Mouse (Mus musculus): Measurements from ENCODE around the gene Ess2. TPM values are rescaled to one million over a fixed set of nuclear protein-coding genes. Genes with fewer than 3 reads are reported as not detected.
A peak's percentile ranks its signal among the peaks of the same experiment; 100 is the strongest.

The Ess2 gene
- polyA plus RNA-seq, 1 experiment from 2014 or later, result 39.9 TPM

DNA sequence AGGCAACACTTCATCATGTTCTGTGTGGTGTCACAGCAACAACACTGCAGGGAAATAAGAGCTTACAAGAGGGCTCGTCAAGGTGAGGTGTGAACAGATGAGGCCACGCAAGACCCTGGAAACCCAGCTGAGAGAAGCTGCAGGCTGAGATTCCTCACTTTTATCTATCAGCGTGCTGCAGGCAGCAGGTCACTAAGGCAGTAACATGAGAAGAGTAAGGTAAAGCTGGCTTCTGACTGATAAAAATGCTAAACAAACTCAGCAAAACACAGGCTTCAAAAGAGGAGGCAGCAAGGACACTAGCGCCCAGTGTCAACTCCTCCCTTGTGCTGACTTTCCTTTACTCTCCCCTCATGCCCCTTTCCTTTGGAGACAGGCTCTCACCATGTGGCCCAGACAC, 38.2 kb downstream of the Ess2 start:
- H3K36me3 ChIP-seq, result peaks cover 39% of the 10 kb centered on the region
- H3K27ac ChIP-seq, result peak overlapping the region; percentile 62; the same call in 1 of the 2 replicates
- H3K4me1 ChIP-seq, result peaks cover 50% of the 10 kb centered on the region
- H3K9me3 ChIP-seq, result no peaks in the 10 kb centered on the region
- H3K4me3 ChIP-seq, result no peak overlapping the region
- no peaks in the 10 kb centered on the region for H3K27me3 ChIP-seq (ENCODE audit: insufficient read depth, poor library complexity, severe bottlenecking)
- WGBS, result 10% methylated on average over 4 of the region's 4 CpGs
- DNase-seq (ENCODE audit: low spot score), result peak; percentile 85

DNA sequence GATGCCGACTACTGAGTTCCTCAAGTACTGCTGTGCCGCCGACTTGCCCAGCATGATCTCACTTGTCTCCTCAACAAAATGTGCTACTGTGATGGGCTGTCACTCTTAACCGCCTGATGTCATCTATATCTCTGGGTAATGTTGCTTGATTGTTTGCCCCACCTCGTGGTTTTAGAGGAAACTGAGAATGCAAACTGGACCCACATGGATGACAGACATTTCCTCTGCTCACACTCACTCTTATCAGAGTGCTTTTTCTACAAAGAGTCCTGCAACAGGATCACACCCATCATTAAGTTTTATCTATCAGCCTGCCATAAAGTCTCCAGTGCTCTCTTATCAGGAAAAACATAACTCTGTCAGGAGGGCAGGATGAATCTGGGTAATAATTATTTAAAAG, 39.9 kb downstream of the Ess2 start:
- Histone ChIP-seq H3K36me3 (peaks cover 33% of the 10 kb centered on the region), H3K27me3 (ENCODE audit: insufficient read depth, poor library complexity, severe bottlenecking) (no peaks in the 10 kb centered on the region), H3K4me3 (no peak overlapping the region), H3K9me3 (no peaks in the 10 kb centered on the region), H3K4me1 (peaks cover 50% of the 10 kb centered on the region), H3K27ac (no peak overlapping the region)
- no peak for DNase-seq (ENCODE audit: low spot score)
- WGBS, result 33% methylated on average over 5 of the region's 5 CpGs

DNA sequence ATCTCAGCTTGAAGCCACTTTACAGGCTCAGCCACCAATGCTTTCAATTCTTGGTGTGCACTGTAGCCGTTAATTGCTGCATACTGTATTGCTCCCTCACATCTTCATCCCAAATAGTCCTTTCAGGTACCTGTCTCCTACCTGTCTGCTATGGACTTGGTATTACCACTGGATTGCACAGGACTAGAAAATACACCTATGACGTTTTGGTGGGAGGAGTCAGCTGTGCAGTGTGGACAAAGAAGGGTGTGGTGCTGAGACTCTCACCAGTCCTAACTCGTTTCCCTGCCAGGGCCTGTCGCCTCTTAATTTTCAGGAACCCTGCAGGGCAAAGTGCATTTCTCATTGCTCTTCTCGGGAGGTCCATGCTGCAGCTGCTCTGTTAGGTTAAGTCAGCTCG, 45.4 kb downstream of the Ess2 start:
- H3K36me3 ChIP-seq, result peaks cover 32% of the 10 kb centered on the region
- DNase-seq (ENCODE audit: low spot score), result no peak
- H3K4me1 ChIP-seq, result peaks cover 14% of the 10 kb centered on the region
- no peak overlapping the region for H3K4me3 ChIP-seq
- no peaks in the 10 kb centered on the region for H3K27me3 ChIP-seq (ENCODE audit: insufficient read depth, poor library complexity, severe bottlenecking)
- no peaks in the 10 kb centered on the region for H3K9me3 ChIP-seq
- no peak overlapping the region for H3K27ac ChIP-seq
- 76% methylated on average over 6 of the region's 6 CpGs for WGBS

DNA sequence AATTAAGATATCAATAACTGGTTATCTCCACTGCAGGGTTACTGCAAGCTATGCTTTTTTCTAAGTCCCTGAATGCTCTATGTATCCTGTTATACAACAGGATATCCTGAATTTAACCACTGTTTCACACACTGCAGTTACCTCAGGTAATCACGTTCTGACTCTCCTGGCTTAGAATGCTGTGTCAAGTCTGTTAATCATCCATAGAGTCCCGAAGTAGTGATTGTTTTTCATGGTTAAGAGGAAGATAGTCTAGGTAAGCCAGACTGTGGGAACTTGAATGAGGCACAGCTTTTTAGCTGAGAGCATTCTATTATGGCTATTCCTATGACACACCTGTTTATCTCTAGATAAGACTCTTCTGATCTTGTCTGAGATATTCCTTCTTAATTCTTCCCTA, 45.9 kb downstream of the Ess2 start:
- H3K36me3 ChIP-seq, result peaks cover 31% of the 10 kb centered on the region
- WGBS, result 85% methylated on average over 2 of the region's 2 CpGs

DNA sequence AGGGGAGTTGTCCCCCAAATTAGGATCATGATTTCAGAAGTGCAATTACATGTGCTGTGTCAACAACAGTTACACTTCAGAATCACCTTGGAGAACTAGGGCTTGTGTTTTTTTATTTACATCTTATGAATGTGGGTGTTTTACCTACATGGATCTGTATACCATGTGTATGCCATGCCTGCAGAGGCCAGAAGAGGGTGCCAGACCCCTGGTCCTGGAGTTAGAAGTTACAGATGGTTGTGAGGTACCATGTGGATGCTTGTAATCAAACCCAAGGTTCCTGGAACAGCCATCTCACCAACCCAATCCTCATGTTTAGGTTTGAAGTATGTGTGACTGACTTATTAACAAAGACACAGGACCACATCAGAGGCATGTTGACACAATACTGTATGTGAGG, 52.6 kb downstream of the Ess2 start:
- no peak overlapping the region for H3K4me3 ChIP-seq
- no peak for DNase-seq (ENCODE audit: low spot score)
- peaks cover 6% of the 10 kb centered on the region; the same call in 1 of the 2 replicates for H3K4me1 ChIP-seq
- no peaks in the 10 kb centered on the region for H3K9me3 ChIP-seq
- H3K27ac ChIP-seq, result no peak overlapping the region
- peaks cover 66% of the 10 kb centered on the region for H3K36me3 ChIP-seq
- H3K27me3 ChIP-seq (ENCODE audit: insufficient read depth, poor library complexity, severe bottlenecking), result no peaks in the 10 kb centered on the region

More for the DNA sequence above, 45.9 kb downstream of the Ess2 start:
- no peak overlapping the region for H3K4me3 ChIP-seq
- H3K27me3 ChIP-seq (ENCODE audit: insufficient read depth, poor library complexity, severe bottlenecking), result no peaks in the 10 kb centered on the region
- no peak overlapping the region for H3K27ac ChIP-seq
- no peak for DNase-seq (ENCODE audit: low spot score)
- H3K9me3 ChIP-seq, result no peaks in the 10 kb centered on the region
- H3K4me1 ChIP-seq, result peaks cover 12% of the 10 kb centered on the region

DNA sequence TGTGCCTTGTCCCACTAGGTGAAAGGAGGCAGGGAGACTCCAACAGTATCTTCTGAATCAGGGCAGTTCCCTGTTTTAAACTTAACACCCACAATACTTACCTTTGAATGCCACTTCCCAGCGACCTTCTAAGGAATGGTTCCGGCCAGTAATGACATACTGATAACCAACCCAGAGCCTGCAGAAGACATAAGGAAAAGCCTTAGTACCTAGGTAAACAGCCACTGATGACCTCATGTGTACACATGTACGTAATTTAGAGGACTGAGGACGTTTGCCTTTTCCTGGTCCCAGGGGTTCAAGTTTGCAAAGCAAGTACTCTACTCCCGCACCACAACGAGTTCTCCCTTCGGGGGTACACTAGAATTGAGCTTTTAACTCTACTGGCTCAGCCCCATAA, 54.0 kb downstream of the Ess2 start:
- no peaks in the 10 kb centered on the region for H3K27me3 ChIP-seq (ENCODE audit: insufficient read depth, poor library complexity, severe bottlenecking)
- peaks cover 4% of the 10 kb centered on the region; the same call in 1 of the 2 replicates for H3K4me1 ChIP-seq
- H3K27ac ChIP-seq, result no peak overlapping the region
- peaks cover 77% of the 10 kb centered on the region for H3K36me3 ChIP-seq
- H3K9me3 ChIP-seq, result no peaks in the 10 kb centered on the region
- no peak for DNase-seq (ENCODE audit: low spot score)
- H3K4me3 ChIP-seq, result no peak overlapping the region
- 89% methylated on average over 7 of the region's 7 CpGs for WGBS

DNA sequence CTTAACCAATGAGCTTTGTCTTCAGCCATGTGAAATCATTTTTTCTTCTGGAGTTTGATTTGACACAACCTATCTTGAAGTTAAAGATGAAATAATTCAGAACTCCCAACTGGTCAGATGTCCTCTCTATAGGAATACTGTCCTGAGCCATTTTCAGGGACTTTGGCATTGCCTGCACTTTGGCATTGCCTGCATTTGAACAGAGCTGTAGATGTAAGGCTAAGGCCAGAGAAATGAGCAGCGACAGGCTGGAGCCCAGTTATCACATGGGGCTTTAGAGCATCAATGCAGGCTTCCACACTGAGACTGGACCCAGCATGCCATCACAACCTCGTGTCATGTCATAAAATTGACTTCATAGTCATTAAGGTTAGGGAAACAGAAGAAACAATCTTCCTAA, 57.9 kb downstream of the Ess2 start:
- H3K4me3 ChIP-seq, result no peak overlapping the region
- no peak overlapping the region for H3K27ac ChIP-seq
- 86% methylated on average over 2 of the region's 2 CpGs for WGBS
- no peaks in the 10 kb centered on the region for H3K4me1 ChIP-seq
- DNase-seq (ENCODE audit: low spot score), result no peak
- no peaks in the 10 kb centered on the region for H3K9me3 ChIP-seq
- H3K36me3 ChIP-seq, result peaks cover 92% of the 10 kb centered on the region
- no peaks in the 10 kb centered on the region for H3K27me3 ChIP-seq (ENCODE audit: insufficient read depth, poor library complexity, severe bottlenecking)

DNA sequence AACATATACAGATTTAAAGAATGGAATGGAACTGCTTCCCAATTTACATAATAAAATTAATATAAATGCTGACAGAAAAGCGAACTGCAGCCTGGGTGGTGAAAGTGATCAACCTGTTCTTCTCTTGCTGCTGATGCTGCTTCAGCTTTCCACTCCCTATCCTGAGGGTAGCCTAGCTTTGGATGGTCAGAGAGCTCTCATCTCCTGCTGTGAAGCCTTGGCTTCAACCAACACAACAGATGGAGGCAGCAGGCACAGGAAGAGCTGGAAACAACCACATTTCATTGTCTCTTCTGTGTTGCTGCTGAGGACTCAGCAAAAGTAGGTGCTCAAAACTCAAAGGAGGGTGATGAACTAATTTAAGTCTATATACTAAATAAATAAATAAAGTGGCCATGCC, 59.3 kb downstream of the Ess2 start:
- Histone ChIP-seq H3K27me3 (ENCODE audit: insufficient read depth, poor library complexity, severe bottlenecking) (no peaks in the 10 kb centered on the region), H3K36me3 (peaks cover 89% of the 10 kb centered on the region), H3K27ac (no peak overlapping the region), H3K9me3 (no peaks in the 10 kb centered on the region), H3K4me3 (no peak overlapping the region), H3K4me1 (no peaks in the 10 kb centered on the region)
- WGBS, result 96% methylated on average over 1 of the region's 1 CpGs
- no peak for DNase-seq (ENCODE audit: low spot score)

DNA sequence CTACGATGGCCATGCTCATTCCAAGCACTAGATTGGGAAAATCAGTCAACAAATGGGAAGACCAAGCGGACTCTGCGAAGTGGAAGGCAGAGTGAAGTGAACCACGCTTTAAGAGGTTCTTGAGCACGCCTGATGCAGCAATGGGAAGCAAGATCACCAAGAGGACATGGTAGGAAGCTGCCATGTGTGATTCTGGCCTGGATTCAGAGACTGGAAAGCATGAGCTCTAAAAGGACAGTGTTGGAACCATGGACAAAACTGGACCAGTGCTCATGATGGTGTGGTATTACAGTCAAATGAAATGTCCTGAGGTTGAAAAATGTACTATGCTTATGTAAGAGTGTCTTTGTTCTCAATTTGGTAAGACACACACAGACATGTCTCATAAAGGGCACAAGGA, 59.8 kb downstream of the Ess2 start:
- no peak for DNase-seq (ENCODE audit: low spot score)
- Histone ChIP-seq H3K4me1 (no peaks in the 10 kb centered on the region), H3K9me3 (no peaks in the 10 kb centered on the region), H3K27ac (no peak overlapping the region), H3K36me3 (peaks cover 89% of the 10 kb centered on the region), H3K4me3 (no peak overlapping the region), H3K27me3 (ENCODE audit: insufficient read depth, poor library complexity, severe bottlenecking) (no peaks in the 10 kb centered on the region)
- WGBS, result 95% methylated on average over 5 of the region's 5 CpGs

Other genes with a start within 250 kb of the Ess2 start
- gene Med15, start 178.5 kb downstream of the Ess2 start, polyA plus RNA-seq (2016; fragmentation: Nextera tagmentation; extraction: Ambion mirVana), result 45.4 and 48.0 TPM in 2 replicates
- gene Klhl22, start 151.7 kb downstream of the Ess2 start, polyA plus RNA-seq (2016; fragmentation: Nextera tagmentation; extraction: Ambion mirVana), result 47.2 and 55.4 TPM in 2 replicates
- 7.0 and 12.9 TPM in 2 replicates for gene Scarf2, start 114.1 kb downstream of the Ess2 start, polyA plus RNA-seq (2016; fragmentation: Nextera tagmentation; extraction: Ambion mirVana)
- gene B830017H08Rik, start 78.2 kb downstream of the Ess2 start, polyA plus RNA-seq (2016; fragmentation: Nextera tagmentation; extraction: Ambion mirVana), result not detected in 2 replicates
- gene Car15, start 73.0 kb downstream of the Ess2 start, polyA plus RNA-seq (2016; fragmentation: Nextera tagmentation; extraction: Ambion mirVana), result 2.0 and 2.3 TPM in 2 replicates
- gene Gm20518, start 19.7 kb downstream of the Ess2 start, polyA plus RNA-seq (2016; fragmentation: Nextera tagmentation; extraction: Ambion mirVana), result 0.22 and 0.25 TPM in 2 replicates
- gene Tssk1, start 17.1 kb downstream of the Ess2 start, polyA plus RNA-seq (2016; fragmentation: Nextera tagmentation; extraction: Ambion mirVana), result not detected in 2 replicates
- 63.7 and 69.6 TPM in 2 replicates for gene Dgcr2, start 12.8 kb downstream of the Ess2 start, polyA plus RNA-seq (2016; fragmentation: Nextera tagmentation; extraction: Ambion mirVana)
- not detected in 2 replicates for gene Tssk2, start 12.7 kb downstream of the Ess2 start, polyA plus RNA-seq (2016; fragmentation: Nextera tagmentation; extraction: Ambion mirVana)
- 0.20 and 0.44 TPM in 2 replicates for gene Gsc2, start 3.7 kb upstream of the Ess2 start, polyA plus RNA-seq (2016; fragmentation: Nextera tagmentation; extraction: Ambion mirVana)
- gene Slc25a1, start 16.9 kb upstream of the Ess2 start, polyA plus RNA-seq (2016; fragmentation: Nextera tagmentation; extraction: Ambion mirVana), result 46.6 and 73.7 TPM in 2 replicates
- gene Vpreb2, start 69.1 kb upstream of the Ess2 start, polyA plus RNA-seq (2016; fragmentation: Nextera tagmentation; extraction: Ambion mirVana), result not detected in 2 replicates
- 73.8 and 97.3 TPM in 2 replicates for gene Dgcr6, start 141.5 kb upstream of the Ess2 start, polyA plus RNA-seq (2016; fragmentation: Nextera tagmentation; extraction: Ambion mirVana)
- gene Prodh, start 178.9 kb upstream of the Ess2 start, polyA plus RNA-seq (2016; fragmentation: Nextera tagmentation; extraction: Ambion mirVana), result 14.2 and 16.0 TPM in 2 replicates
- 0.31 and 0.79 TPM in 2 replicates for gene Rtn4r, start 216.3 kb upstream of the Ess2 start, polyA plus RNA-seq (2016; fragmentation: Nextera tagmentation; extraction: Ambion mirVana)

Data from heart, embryonic 10.5 days (tissue).